In the genomic region with DNA sequence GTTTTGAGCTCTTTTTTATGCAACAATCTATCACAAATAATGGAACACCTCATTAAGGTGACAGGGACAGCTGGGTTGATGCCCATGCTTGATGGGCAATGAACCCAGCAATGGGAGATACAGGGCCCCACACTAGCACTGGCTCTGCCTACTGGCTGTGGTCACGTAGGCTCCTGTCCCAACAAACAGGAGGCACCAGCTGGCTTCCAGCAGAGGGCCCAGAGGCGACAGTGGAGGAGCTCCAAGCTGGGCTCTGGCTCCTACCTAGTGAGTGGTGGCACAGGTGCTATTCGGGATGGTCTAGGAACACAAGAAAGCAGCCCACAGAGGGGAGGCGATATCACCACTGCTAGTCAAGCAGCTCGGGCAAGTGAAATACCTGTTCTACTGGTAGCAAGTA, we compare ENCODE assay signal across 21 mouse cellular contexts. TPM values are rescaled to one million over a fixed set of nuclear protein-coding genes. Genes with fewer than 3 reads are reported as not detected.
DNase-seq lines count a peak whose midpoint lies in the region; ATAC-seq and TF ChIP-seq lines count a peak whose summit lies in the region.
"Had no signal": no experiment of that assay in that cellular context is flagged by ENCODE, and none has a peak within 500 bp of the region (broad histone marks: within the 10 kb centered on the region; RNA-seq: fewer than 3 reads in every experiment).

No protein-coding gene starts in this region.

- no peaks in the 10 kb centered on the region for H3K4me1 ChIP-seq in lung, embryonic 16.5 days (replicated peaks; ENCODE audit: control insufficient read depth, insufficient read depth, low read length)
- H3K4me1 ChIP-seq in liver, embryonic 13.5 days (replicated peaks), result peaks cover 69% of the 10 kb centered on the region
- H3K4me1 ChIP-seq in liver, embryonic 14.5 days (replicated peaks; ENCODE audit: control insufficient read depth in 2 of 2, insufficient read depth in 2 of 2, low read length in 1 of 2), result peaks cover 45 to 52% of the 10 kb centered on the region in 2 experiments
- H3K4me1 ChIP-seq in forebrain, embryonic 12.5 days, result no peaks in the 10 kb centered on the region
- H3K4me1 ChIP-seq: embryonic facial prominence, embryonic 13.5 days; forebrain, embryonic 13.5 days had no signal

- no peak overlapping the region for H3K9ac ChIP-seq in lung, embryonic 16.5 days (ENCODE audit: low read length)
- H3K9ac ChIP-seq in liver, embryonic 13.5 days, result 0 out of 2 replicates have a peak overlapping the region, but pooled peaks have one; percentile 23
- 0 out of 2 replicates have a peak overlapping the region, but pooled peaks have one; percentile 10 for H3K9ac ChIP-seq in liver, embryonic 14.5 days (replicated peaks)
- H3K9ac ChIP-seq in forebrain, embryonic 12.5 days, result no peak overlapping the region
- H3K9ac ChIP-seq: embryonic facial prominence, embryonic 13.5 days; forebrain, embryonic 13.5 days; forebrain, postnatal 0 days; heart, embryonic 15.5 days had no signal

- no peak for TF ChIP-seq CTCF in liver, embryonic 14.5 days (IDR thresholded peaks at IDR 0.05; ENCODE audit: low read depth)

- 85% methylated on average over 5 of the region's 5 CpGs for WGBS in lung, embryonic 16.5 days
- WGBS in liver, embryonic 13.5 days (ENCODE audit: insufficient replicate concordance), result 86% methylated on average over 5 of the region's 5 CpGs
- 86% methylated on average over 5 of the region's 5 CpGs for WGBS in liver, embryonic 14.5 days (ENCODE audit: insufficient replicate concordance)
- 94% methylated on average over 5 of the region's 5 CpGs for WGBS in forebrain, embryonic 12.5 days

- no peaks in the 10 kb centered on the region for H3K9me3 ChIP-seq in lung, embryonic 16.5 days (ENCODE audit: control insufficient read depth, low read length)
- H3K9me3 ChIP-seq in liver, embryonic 13.5 days (replicated peaks), result no peaks in the 10 kb centered on the region
- no peaks in the 10 kb centered on the region for H3K9me3 ChIP-seq in liver, embryonic 14.5 days (ENCODE audit: control insufficient read depth, low read length)
- no peaks in the 10 kb centered on the region for H3K9me3 ChIP-seq in forebrain, embryonic 12.5 days
- H3K9me3 ChIP-seq: embryonic facial prominence, embryonic 13.5 days; forebrain, embryonic 13.5 days; heart, embryonic 15.5 days; hindbrain, embryonic 10.5 days had no signal

- TF ChIP-seq EP300 in liver, embryonic 14.5 days (IDR thresholded peaks at IDR 0.05; ENCODE audit: low read depth), result no peak

- no peak overlapping the region for H3K4me3 ChIP-seq in lung, embryonic 16.5 days (ENCODE audit: low read length)
- no peak overlapping the region for H3K4me3 ChIP-seq in liver, embryonic 13.5 days (replicated peaks)
- no peak overlapping the region for H3K4me3 ChIP-seq in liver, embryonic 14.5 days (ENCODE audit: insufficient read depth in 1 of 2, low read depth in 2 of 2, low read length in 2 of 2)
- no peak overlapping the region for H3K4me3 ChIP-seq in forebrain, embryonic 12.5 days (replicated peaks)
- H3K4me3 ChIP-seq: embryonic facial prominence, embryonic 13.5 days; forebrain, embryonic 13.5 days; heart, adult 2 months; heart, embryonic 15.5 days; hindbrain, embryonic 10.5 days had no signal

- ATAC-seq in cerebellum, adult (ENCODE audit: insufficient number of reproducible peaks, low FRiP score, low TSS enrichment), result no peak
- ATAC-seq in lung, embryonic 16.5 days (ENCODE audit: low read depth), result 0 out of 2 replicates have a peak, but pooled peaks have one; percentile 5
- no peak for ATAC-seq in liver, embryonic 13.5 days (ENCODE audit: low read depth)
- ATAC-seq in liver, embryonic 14.5 days (ENCODE audit: insufficient read depth), result no peak
- ATAC-seq in forebrain, embryonic 12.5 days (ENCODE audit: low FRiP score), result no peak
- ATAC-seq: forebrain, embryonic 13.5 days; forebrain, postnatal 0 days; hindbrain, embryonic 16.5 days; inflammation-experienced regulatory T-cells, adult 6 months had no signal

- H3K36me3 ChIP-seq in lung, embryonic 16.5 days (ENCODE audit: control insufficient read depth, insufficient read depth, low read length), result peaks cover 15% of the 10 kb centered on the region
- H3K36me3 ChIP-seq in liver, embryonic 13.5 days, result peaks cover 90% of the 10 kb centered on the region
- peaks cover 34% of the 10 kb centered on the region for H3K36me3 ChIP-seq in liver, embryonic 14.5 days (replicated peaks; ENCODE audit: control insufficient read depth, insufficient read depth, low read depth)
- H3K36me3 ChIP-seq in forebrain, embryonic 12.5 days (replicated peaks), result peaks cover 90% of the 10 kb centered on the region

- H3K4me2 ChIP-seq in lung, embryonic 16.5 days (ENCODE audit: low read depth, low read length), result no peak overlapping the region
- H3K4me2 ChIP-seq in liver, embryonic 13.5 days, result no peak overlapping the region
- H3K4me2 ChIP-seq in liver, embryonic 14.5 days (ENCODE audit: low read depth), result no peak overlapping the region
- H3K4me2 ChIP-seq in forebrain, embryonic 12.5 days, result no peak overlapping the region
- H3K4me2 ChIP-seq: embryonic facial prominence, embryonic 13.5 days; forebrain, embryonic 13.5 days; heart, embryonic 11.5 days; heart, embryonic 15.5 days had no signal

- no peaks in the 10 kb centered on the region for H3K27me3 ChIP-seq in lung, embryonic 16.5 days (ENCODE audit: control insufficient read depth, insufficient read depth, low read depth, low read length)
- no peaks in the 10 kb centered on the region for H3K27me3 ChIP-seq in liver, embryonic 13.5 days
- H3K27me3 ChIP-seq in liver, embryonic 14.5 days (ENCODE audit: control insufficient read depth, insufficient read depth, low read length), result no peaks in the 10 kb centered on the region
- no peaks in the 10 kb centered on the region for H3K27me3 ChIP-seq in forebrain, embryonic 12.5 days
- H3K27me3 ChIP-seq: embryonic facial prominence, embryonic 13.5 days; forebrain, embryonic 13.5 days; heart, embryonic 15.5 days had no signal

- DNase-seq in cerebellum, postnatal 25 days, result peak; percentile 42 to 51
- no peak for DNase-seq in lung, postnatal 10 days
- DNase-seq in liver, embryonic 13.5 days, result no peak
- DNase-seq in liver, embryonic 14.5 days (ENCODE audit: low read depth in 3 of 3, low spot score in 3 of 3), result no peak
- DNase-seq: adrenal gland, adult 2 months; adrenal gland, postnatal 25 days; cerebellum, postnatal 14 days; forebrain, postnatal 0 days; gastrocnemius, postnatal 14 days; heart, adult 2 months; heart, postnatal 14 days had no signal

- no peak overlapping the region for H3K27ac ChIP-seq in lung, embryonic 16.5 days (ENCODE audit: low read length)
- H3K27ac ChIP-seq in liver, embryonic 13.5 days, result peak overlapping the region; percentile 99
- peak overlapping the region; percentile 98 for H3K27ac ChIP-seq in liver, embryonic 14.5 days
- H3K27ac ChIP-seq in forebrain, embryonic 12.5 days, result no peak overlapping the region
- H3K27ac ChIP-seq: embryonic facial prominence, embryonic 13.5 days; forebrain, embryonic 13.5 days; heart, adult 2 months; heart, embryonic 15.5 days; hindbrain, embryonic 10.5 days had no signal

RNA-seq across cellular contexts. Expression of gene Susd2, which starts 51.3 kb away (rescaled TPM):
- 11.0 and 13.0 TPM in 2 replicates for polyA plus RNA-seq in lung, embryonic 16.5 days (2015; fragmentation: Nextera tagmentation; extraction: Ambion mirVana)
- polyA plus RNA-seq in liver, embryonic 13.5 days (2015; fragmentation: Nextera tagmentation; extraction: Ambion mirVana), result 1.0 and 1.4 TPM in 2 replicates
- polyA plus RNA-seq in liver, embryonic 14.5 days (2012; rRNA removed), result 0.84 and 1.2 TPM in 2 replicates
- 1.0 and 1.6 TPM in 2 replicates for polyA plus RNA-seq in liver, embryonic 14.5 days (2014; fragmentation: Nextera tagmentation; extraction: Ambion mirVana)
- polyA plus RNA-seq in forebrain, embryonic 12.5 days (2016; fragmentation: Nextera tagmentation; extraction: Ambion mirVana), result 1.6 TPM in 2 replicates

Comparison
In these comparisons a context has a peak if more than half of its experiments do, and no peak if none do; other contexts are left out.
1. DNase-seq: peak in cerebellum, postnatal 25 days (2 of 2); none in lung, postnatal 10 days (single experiment), liver, embryonic 13.5 days (single experiment) and liver, embryonic 14.5 days (0 of 3).
2. H3K27ac ChIP-seq: peak in liver, embryonic 13.5 days (single experiment) and liver, embryonic 14.5 days (single experiment); none in lung, embryonic 16.5 days (single experiment) and forebrain, embryonic 12.5 days (single experiment).
3. H3K9ac ChIP-seq: peak in liver, embryonic 13.5 days (single experiment) and liver, embryonic 14.5 days (single experiment); none in lung, embryonic 16.5 days (single experiment) and forebrain, embryonic 12.5 days (single experiment).